17 mouse cellular contexts compared by ENCODE assay signal in genomic region chr14:24973039-24973438, GRCm38 (mm10).
A peak's percentile ranks its signal among the peaks of the same experiment; 100 is the strongest.
DNase-seq lines count a peak whose midpoint lies in the region; ATAC-seq and TF ChIP-seq lines count a peak whose summit lies in the region.
"Had no signal": no experiment of that assay in that cellular context is flagged by ENCODE, and none has a peak within 500 bp of the region (broad histone marks: within the 10 kb centered on the region; RNA-seq: fewer than 3 reads in every experiment).

No protein-coding gene starts in this region.

- H3K4me1 ChIP-seq in hindbrain, embryonic 13.5 days (replicated peaks) = peaks cover 19% of the 10 kb centered on the region
- peaks cover 9% of the 10 kb centered on the region for H3K4me1 ChIP-seq in hindbrain, embryonic 14.5 days (replicated peaks; ENCODE audit: control insufficient read depth, insufficient read depth, low read length)
- H3K4me1 ChIP-seq in forebrain, embryonic 16.5 days (replicated peaks; ENCODE audit: control insufficient read depth, insufficient read depth, low read length) = peaks cover 5% of the 10 kb centered on the region; the same call in 1 of the 2 replicates

- TF ChIP-seq CTCF in brain, embryonic 14.5 days (IDR thresholded peaks at IDR 0.05; ENCODE audit: borderline replicate concordance, extremely low read depth, insufficient read depth, insufficient read length) = no peak

- no peaks in the 10 kb centered on the region for H3K36me3 ChIP-seq in hindbrain, embryonic 13.5 days
- no peaks in the 10 kb centered on the region for H3K36me3 ChIP-seq in hindbrain, embryonic 14.5 days (replicated peaks; ENCODE audit: control insufficient read depth, insufficient read depth)
- no peaks in the 10 kb centered on the region for H3K36me3 ChIP-seq in forebrain, embryonic 16.5 days (ENCODE audit: control insufficient read depth, insufficient read depth)
- H3K36me3 ChIP-seq: heart, embryonic 10.5 days; midbrain, embryonic 12.5 days had no signal

- TF ChIP-seq POLR2A in brain, embryonic 14.5 days (IDR thresholded peaks at IDR 0.05; ENCODE audit: borderline replicate concordance, extremely low read depth, insufficient read depth, insufficient read length, poor library complexity, severe bottlenecking) = no peak

- ATAC-seq in hindbrain, embryonic 13.5 days (ENCODE audit: low FRiP score) = no peak
- no peak for ATAC-seq in hindbrain, embryonic 14.5 days (ENCODE audit: low FRiP score)
- ATAC-seq in forebrain, embryonic 16.5 days = peak; percentile 54; the same call in 1 of the 2 replicates
- ATAC-seq: inflammation-experienced regulatory T-cells, adult 6 months had no signal

- no peaks in the 10 kb centered on the region for H3K9me3 ChIP-seq in hindbrain, embryonic 13.5 days
- no peaks in the 10 kb centered on the region for H3K9me3 ChIP-seq in hindbrain, embryonic 14.5 days (ENCODE audit: control insufficient read depth, low read length)
- H3K9me3 ChIP-seq in forebrain, embryonic 16.5 days (ENCODE audit: control insufficient read depth, low read length) = no peaks in the 10 kb centered on the region
- H3K9me3 ChIP-seq: heart, embryonic 10.5 days; midbrain, embryonic 12.5 days had no signal

- no peak overlapping the region for H3K9ac ChIP-seq in hindbrain, embryonic 13.5 days
- H3K9ac ChIP-seq in hindbrain, embryonic 14.5 days = no peak overlapping the region
- H3K9ac ChIP-seq in forebrain, embryonic 16.5 days (replicated peaks; ENCODE audit: low read depth, low read length) = no peak overlapping the region
- H3K9ac ChIP-seq: liver, embryonic 14.5 days; midbrain, embryonic 12.5 days had no signal

- 70% methylated on average over 4 of the region's 4 CpGs for WGBS in hindbrain, embryonic 13.5 days
- 70% methylated on average over 4 of the region's 4 CpGs for WGBS in hindbrain, embryonic 14.5 days
- WGBS in forebrain, embryonic 16.5 days = 60% methylated on average over 4 of the region's 4 CpGs

- no peak overlapping the region for H3K4me2 ChIP-seq in hindbrain, embryonic 13.5 days
- no peak overlapping the region for H3K4me2 ChIP-seq in hindbrain, embryonic 14.5 days (replicated peaks)
- no peak overlapping the region for H3K4me2 ChIP-seq in forebrain, embryonic 16.5 days (ENCODE audit: low read length)
- H3K4me2 ChIP-seq: midbrain, embryonic 12.5 days had no signal

- DNase-seq in hindbrain, embryonic 14.5 days (ENCODE audit: low spot score) = no peak
- peak; percentile 50 for DNase-seq in brain, embryonic 14.5 days (ENCODE audit: low read depth)
- peak; percentile 81 for DNase-seq in cerebellum, adult 8-10 months
- DNase-seq in kidney, postnatal 25 days = no peak
- no peak for DNase-seq in thymus, postnatal 10 days (ENCODE audit: low spot score in 2 of 2)
- DNase-seq: adrenal gland, postnatal 25 days; gastrocnemius, postnatal 36 days; heart, postnatal 10 days; retina, postnatal 1 day; thymus, postnatal 4 days had no signal

- peak overlapping the region; percentile 60 for H3K27ac ChIP-seq in hindbrain, embryonic 13.5 days
- no peak overlapping the region for H3K27ac ChIP-seq in hindbrain, embryonic 14.5 days
- H3K27ac ChIP-seq in forebrain, embryonic 16.5 days (ENCODE audit: low read length) = no peak overlapping the region
- H3K27ac ChIP-seq: heart, embryonic 10.5 days; liver, embryonic 14.5 days; midbrain, embryonic 12.5 days had no signal

- no peaks in the 10 kb centered on the region for H3K27me3 ChIP-seq in hindbrain, embryonic 13.5 days
- no peaks in the 10 kb centered on the region for H3K27me3 ChIP-seq in hindbrain, embryonic 14.5 days (ENCODE audit: control insufficient read depth, insufficient read depth, low read length)
- no peaks in the 10 kb centered on the region for H3K27me3 ChIP-seq in forebrain, embryonic 16.5 days (replicated peaks; ENCODE audit: control insufficient read depth, insufficient read depth, low read length)
- H3K27me3 ChIP-seq: midbrain, embryonic 12.5 days had no signal

- no peak overlapping the region for H3K4me3 ChIP-seq in hindbrain, embryonic 13.5 days
- H3K4me3 ChIP-seq in hindbrain, embryonic 14.5 days (replicated peaks; ENCODE audit: low read length) = no peak overlapping the region
- H3K4me3 ChIP-seq in forebrain, embryonic 16.5 days (replicated peaks; ENCODE audit: low read length) = no peak overlapping the region
- H3K4me3 ChIP-seq: heart, embryonic 10.5 days; midbrain, embryonic 12.5 days; myocyte had no signal

Comparison
In these comparisons a context has a peak if more than half of its experiments do, and no peak if none do; other contexts are left out.
1. DNase-seq: peak in brain, embryonic 14.5 days (single experiment) and cerebellum, adult 8-10 months (single experiment); none in hindbrain, embryonic 14.5 days (single experiment), kidney, postnatal 25 days (0 of 2) and thymus, postnatal 10 days (0 of 2).